Mouse (Mus musculus): ENCODE measurements around the gene Ttc13. TPM values are rescaled to one million over a fixed set of nuclear protein-coding genes. Genes with fewer than 3 reads are reported as not detected.

The Ttc13 gene
- polyA plus RNA-seq, 1 experiment from 2014 or later, result 57.7 TPM

DNA sequence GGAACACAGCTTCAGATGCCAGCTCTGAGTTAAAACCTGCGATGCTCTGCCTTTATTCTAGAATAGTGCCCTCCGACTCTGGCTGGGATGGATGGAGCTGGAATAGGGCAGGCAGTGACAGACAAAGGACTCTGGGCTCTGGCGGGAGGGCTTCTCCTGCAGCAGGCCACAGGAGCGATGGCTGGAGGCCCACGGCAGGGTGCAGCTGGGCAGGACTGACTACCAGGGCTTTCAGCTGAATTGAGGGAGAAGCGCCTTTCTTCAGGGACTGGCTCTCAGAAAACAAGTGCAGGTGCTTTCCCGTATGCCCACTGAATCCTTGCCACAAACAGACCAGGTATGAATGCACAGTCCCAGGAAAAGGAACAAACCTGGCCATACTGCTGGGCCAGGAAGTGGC is 44.7 kb downstream of the Ttc13 start:
- DNase-seq (ENCODE audit: low spot score), result no peak
- 94% methylated on average over 7 of the region's 7 CpGs for WGBS
- H3K4me3 ChIP-seq (ENCODE audit: low read depth, low read length), result no peak overlapping the region
- H3K27me3 ChIP-seq (ENCODE audit: control insufficient read depth, insufficient read depth, low read length), result no peaks in the 10 kb centered on the region
- no peak overlapping the region for H3K4me2 ChIP-seq (ENCODE audit: low read depth)
- H3K36me3 ChIP-seq (ENCODE audit: control insufficient read depth, insufficient read depth, low read length), result peaks cover 5% of the 10 kb centered on the region; the same call in 1 of the 2 replicates
- H3K27ac ChIP-seq (ENCODE audit: low read depth, low read length), result no peak overlapping the region
- no peak for ATAC-seq (ENCODE audit: insufficient read depth, low FRiP score, low TSS enrichment)
- no peak overlapping the region for H3K9ac ChIP-seq (ENCODE audit: low read length)
- H3K9me3 ChIP-seq (ENCODE audit: control insufficient read depth, low read length), result no peaks in the 10 kb centered on the region
- no peaks in the 10 kb centered on the region for H3K4me1 ChIP-seq (ENCODE audit: control insufficient read depth, insufficient read depth, low read length)

DNA sequence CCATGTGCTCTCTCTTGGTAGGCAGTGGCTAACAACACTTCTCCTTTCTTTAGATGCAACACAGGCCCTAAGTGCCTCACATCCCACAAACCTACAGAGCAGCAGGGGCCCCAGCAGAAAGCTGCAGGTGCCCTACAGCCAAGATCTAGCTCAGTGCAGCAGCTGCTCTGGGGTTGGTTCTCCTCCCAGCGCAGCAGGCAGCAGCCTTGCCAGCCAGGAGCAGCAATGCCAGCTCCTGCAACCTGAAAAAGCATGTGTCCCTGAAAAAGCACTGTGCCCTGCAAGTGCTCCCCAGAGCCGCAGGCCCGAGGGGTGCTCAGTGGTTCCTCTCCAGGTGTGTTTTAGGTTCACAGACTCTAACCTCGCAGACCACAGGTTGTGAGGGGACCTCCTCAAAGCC is 45.1 kb downstream of the Ttc13 start:
- H3K36me3 ChIP-seq (ENCODE audit: control insufficient read depth, insufficient read depth, low read length), result peaks cover 4% of the 10 kb centered on the region; the same call in 1 of the 2 replicates
- 93% methylated on average over 4 of the region's 4 CpGs for WGBS

DNA sequence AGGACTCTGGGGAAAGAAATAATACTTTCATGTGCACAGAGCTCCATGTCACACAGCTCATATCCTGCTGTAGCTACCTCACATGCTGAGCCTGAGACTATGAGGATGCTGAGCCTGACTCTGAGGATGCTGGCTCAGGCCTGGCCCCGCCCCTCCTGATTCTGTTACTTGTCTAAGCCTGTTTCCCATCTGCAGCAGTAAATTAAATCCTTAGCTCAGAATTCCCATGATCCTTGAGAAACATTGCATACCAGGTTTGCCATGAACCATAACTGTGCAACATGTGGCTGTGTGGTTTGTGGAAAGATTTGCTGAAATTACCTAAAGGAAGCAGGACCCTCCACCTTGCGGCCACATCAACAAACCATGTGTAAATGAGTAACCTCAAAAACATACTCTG is 49.4 kb downstream of the Ttc13 start:
- DNase-seq (ENCODE audit: low spot score), result no peak
- no peaks in the 10 kb centered on the region for H3K4me1 ChIP-seq (ENCODE audit: control insufficient read depth, insufficient read depth, low read length)
- no peaks in the 10 kb centered on the region for H3K36me3 ChIP-seq (ENCODE audit: control insufficient read depth, insufficient read depth, low read length)
- H3K4me3 ChIP-seq (ENCODE audit: low read depth, low read length), result no peak overlapping the region
- no peaks in the 10 kb centered on the region for H3K9me3 ChIP-seq (ENCODE audit: control insufficient read depth, low read length)
- no peak for ATAC-seq (ENCODE audit: insufficient read depth, low FRiP score, low TSS enrichment)
- H3K9ac ChIP-seq (ENCODE audit: low read length), result no peak overlapping the region
- H3K27me3 ChIP-seq (ENCODE audit: control insufficient read depth, insufficient read depth, low read length), result no peaks in the 10 kb centered on the region
- H3K4me2 ChIP-seq (ENCODE audit: low read depth), result no peak overlapping the region
- H3K27ac ChIP-seq (ENCODE audit: low read depth, low read length), result no peak overlapping the region
- 97% methylated on average over 2 of the region's 2 CpGs for WGBS

More for the DNA sequence above, 45.1 kb downstream of the Ttc13 start:
- Histone ChIP-seq H3K27ac (ENCODE audit: low read depth, low read length) (no peak overlapping the region), H3K9me3 (ENCODE audit: control insufficient read depth, low read length) (no peaks in the 10 kb centered on the region), H3K27me3 (ENCODE audit: control insufficient read depth, insufficient read depth, low read length) (no peaks in the 10 kb centered on the region), H3K4me1 (ENCODE audit: control insufficient read depth, insufficient read depth, low read length) (no peaks in the 10 kb centered on the region), H3K9ac (ENCODE audit: low read length) (no peak overlapping the region), H3K4me3 (ENCODE audit: low read depth, low read length) (no peak overlapping the region), H3K4me2 (ENCODE audit: low read depth) (no peak overlapping the region)
- ATAC-seq (ENCODE audit: insufficient read depth, low FRiP score, low TSS enrichment) (no peak), DNase-seq (ENCODE audit: low spot score) (no peak)

DNA sequence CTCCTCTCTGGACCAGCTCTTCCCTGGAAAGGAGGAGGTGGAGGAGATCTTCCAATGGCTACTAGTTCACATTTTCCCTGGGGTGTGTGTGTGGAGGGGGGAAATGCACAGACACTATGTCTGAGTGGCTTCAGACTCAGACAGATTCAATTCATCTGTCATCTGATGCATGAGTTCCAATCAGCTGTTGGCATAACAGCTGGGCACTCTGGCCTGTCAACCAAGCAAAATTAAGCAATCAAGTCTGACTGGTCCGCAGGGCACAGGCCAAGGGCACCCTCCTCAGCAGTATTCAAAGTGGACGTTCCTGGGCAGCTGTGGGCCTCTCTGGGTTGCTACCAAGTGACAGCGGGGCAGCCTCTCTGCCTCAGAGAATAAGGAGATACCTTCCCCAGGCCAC is 53.0 kb downstream of the Ttc13 start:
- no peak overlapping the region for H3K4me2 ChIP-seq (ENCODE audit: low read depth)
- no peak for ATAC-seq (ENCODE audit: insufficient read depth, low FRiP score, low TSS enrichment)
- H3K27me3 ChIP-seq (ENCODE audit: control insufficient read depth, insufficient read depth, low read length), result no peaks in the 10 kb centered on the region
- H3K9ac ChIP-seq (ENCODE audit: low read length), result no peak overlapping the region
- WGBS, result 79% methylated on average over 3 of the region's 3 CpGs
- no peaks in the 10 kb centered on the region for H3K9me3 ChIP-seq (ENCODE audit: control insufficient read depth, low read length)
- H3K27ac ChIP-seq (ENCODE audit: low read depth, low read length), result no peak overlapping the region
- no peaks in the 10 kb centered on the region for H3K4me1 ChIP-seq (ENCODE audit: control insufficient read depth, insufficient read depth, low read length)
- no peak for DNase-seq (ENCODE audit: low spot score)
- no peaks in the 10 kb centered on the region for H3K36me3 ChIP-seq (ENCODE audit: control insufficient read depth, insufficient read depth, low read length)
- H3K4me3 ChIP-seq (ENCODE audit: low read depth, low read length), result no peak overlapping the region

DNA sequence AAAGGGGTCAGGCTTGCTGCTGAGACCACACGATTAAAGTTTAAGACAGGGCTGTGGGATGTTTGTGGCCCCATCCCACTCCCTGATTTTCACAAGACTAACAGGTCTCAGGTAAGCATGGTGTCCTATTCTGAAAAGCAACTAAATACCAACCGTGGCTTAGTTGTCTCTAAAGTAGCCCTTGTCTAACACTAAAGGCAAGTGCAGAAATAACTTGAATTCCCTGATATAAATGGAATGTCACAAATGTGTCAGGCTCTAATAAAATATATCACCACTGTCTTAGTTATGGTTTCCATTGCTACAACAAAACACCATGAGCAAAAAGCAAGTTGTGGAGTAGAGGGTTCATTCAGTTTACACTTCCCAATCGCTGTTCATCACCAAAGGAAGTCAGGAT is 57.4 kb downstream of the Ttc13 start:
- ATAC-seq (ENCODE audit: insufficient read depth, low FRiP score, low TSS enrichment) (no peak), DNase-seq (ENCODE audit: low spot score) (no peak)
- H3K27me3 ChIP-seq (ENCODE audit: control insufficient read depth, insufficient read depth, low read length), result no peaks in the 10 kb centered on the region
- no peak overlapping the region for H3K9ac ChIP-seq (ENCODE audit: low read length)
- no peak overlapping the region for H3K4me3 ChIP-seq (ENCODE audit: low read depth, low read length)
- H3K4me1 ChIP-seq (ENCODE audit: control insufficient read depth, insufficient read depth, low read length), result peaks cover 12% of the 10 kb centered on the region; the same call in 1 of the 2 replicates
- H3K27ac ChIP-seq (ENCODE audit: low read depth, low read length), result no peak overlapping the region
- no peaks in the 10 kb centered on the region for H3K9me3 ChIP-seq (ENCODE audit: control insufficient read depth, low read length)
- no peaks in the 10 kb centered on the region for H3K36me3 ChIP-seq (ENCODE audit: control insufficient read depth, insufficient read depth, low read length)
- H3K4me2 ChIP-seq (ENCODE audit: low read depth), result no peak overlapping the region
- 76% methylated on average over 3 of the region's 3 CpGs for WGBS

DNA sequence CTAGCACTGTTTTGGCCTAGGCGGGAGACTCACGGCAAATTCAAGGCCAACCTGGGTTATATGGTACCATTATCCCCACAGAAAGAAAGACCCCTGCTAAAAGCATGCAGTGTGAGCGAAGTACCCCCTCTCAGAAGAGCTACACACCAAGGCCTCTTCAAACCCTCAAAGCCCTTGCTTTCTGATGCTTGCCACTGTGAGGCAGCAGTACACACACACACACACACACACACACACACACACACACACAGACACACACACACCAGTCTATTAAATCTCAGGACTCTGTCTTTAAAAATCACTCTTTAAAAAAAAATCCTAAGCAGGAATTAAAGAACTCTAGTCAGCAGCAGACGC is 57.9 kb downstream of the Ttc13 start:
- Histone ChIP-seq H3K4me3 (ENCODE audit: low read depth, low read length) (peak overlapping the region; percentile 76), H3K36me3 (ENCODE audit: control insufficient read depth, insufficient read depth, low read length) (no peaks in the 10 kb centered on the region), H3K27ac (ENCODE audit: low read depth, low read length) (peak overlapping the region; percentile 70), H3K4me1 (ENCODE audit: control insufficient read depth, insufficient read depth, low read length) (peaks cover 12% of the 10 kb centered on the region; the same call in 1 of the 2 replicates), H3K4me2 (ENCODE audit: low read depth) (peak overlapping the region; percentile 77), H3K9ac (ENCODE audit: low read length) (peak overlapping the region; percentile 84), H3K27me3 (ENCODE audit: control insufficient read depth, insufficient read depth, low read length) (no peaks in the 10 kb centered on the region), H3K9me3 (ENCODE audit: control insufficient read depth, low read length) (no peaks in the 10 kb centered on the region)
- DNase-seq (ENCODE audit: low spot score) (no peak), ATAC-seq (ENCODE audit: insufficient read depth, low FRiP score, low TSS enrichment) (no peak)
- WGBS, result 45% methylated on average over 4 of the region's 4 CpGs

DNA sequence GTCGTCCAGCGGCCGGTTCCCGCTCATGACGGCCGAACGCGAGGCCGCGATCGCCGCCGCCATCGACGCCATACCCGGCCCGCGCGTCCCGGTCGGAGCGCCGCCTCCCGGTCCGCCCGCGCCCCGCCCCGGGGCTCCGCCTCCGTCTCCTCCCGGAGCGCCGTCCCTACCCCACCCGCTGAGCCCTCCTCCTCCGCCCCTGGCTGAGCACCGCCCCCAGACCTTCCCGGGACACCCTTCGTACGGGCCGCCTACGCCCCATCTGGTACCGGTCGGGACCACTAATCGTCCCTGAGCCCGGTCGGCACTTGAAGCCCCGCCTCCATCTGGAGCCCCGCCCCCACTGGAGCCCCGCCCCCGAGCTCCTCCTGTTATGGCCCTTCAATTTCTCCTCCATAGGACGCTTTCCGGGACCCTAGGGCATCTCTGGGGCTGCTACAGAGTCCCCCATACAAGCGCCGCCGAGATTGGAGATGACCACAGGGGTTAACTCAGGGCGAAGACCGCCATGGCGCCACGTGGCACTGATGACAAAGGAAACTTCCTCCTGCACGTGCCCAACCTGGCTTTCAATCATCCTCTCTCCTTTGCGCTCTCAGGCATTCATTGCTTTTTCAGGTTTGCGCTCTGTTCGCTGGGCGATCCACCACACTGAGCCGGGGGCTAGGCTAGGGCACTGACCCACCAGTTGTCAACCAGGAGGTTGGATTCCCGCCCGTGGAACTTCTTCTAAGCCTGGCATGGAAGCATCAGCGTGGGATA is 58.5 kb downstream of the Ttc13 start, which contains the start of gene 2310022B05Rik:
2310022B05Rik (minus strand) TSS at position 258 of the 762 bp plus-strand sequence.
- under 1% methylated on average over 69 of the region's 69 CpGs for WGBS
- Histone ChIP-seq H3K27me3 (ENCODE audit: control insufficient read depth, insufficient read depth, low read length) (no peaks in the 10 kb centered on the region), H3K36me3 (ENCODE audit: control insufficient read depth, insufficient read depth, low read length) (no peaks in the 10 kb centered on the region), H3K4me1 (ENCODE audit: control insufficient read depth, insufficient read depth, low read length) (peaks cover 12% of the 10 kb centered on the region; the same call in 1 of the 2 replicates), H3K4me2 (ENCODE audit: low read depth) (peak within 1 kb of the TSS; percentile 77), H3K27ac (ENCODE audit: low read depth, low read length) (peak within 1 kb of the TSS; percentile 70), H3K9me3 (ENCODE audit: control insufficient read depth, low read length) (no peaks in the 10 kb centered on the region), H3K4me3 (ENCODE audit: low read depth, low read length) (peak within 1 kb of the TSS; percentile 76), H3K9ac (ENCODE audit: low read length) (peak within 1 kb of the TSS; percentile 84)
- peak; percentile 88 for DNase-seq (ENCODE audit: low spot score)
- peak; percentile 93 for ATAC-seq (ENCODE audit: insufficient read depth, low FRiP score, low TSS enrichment)

DNA sequence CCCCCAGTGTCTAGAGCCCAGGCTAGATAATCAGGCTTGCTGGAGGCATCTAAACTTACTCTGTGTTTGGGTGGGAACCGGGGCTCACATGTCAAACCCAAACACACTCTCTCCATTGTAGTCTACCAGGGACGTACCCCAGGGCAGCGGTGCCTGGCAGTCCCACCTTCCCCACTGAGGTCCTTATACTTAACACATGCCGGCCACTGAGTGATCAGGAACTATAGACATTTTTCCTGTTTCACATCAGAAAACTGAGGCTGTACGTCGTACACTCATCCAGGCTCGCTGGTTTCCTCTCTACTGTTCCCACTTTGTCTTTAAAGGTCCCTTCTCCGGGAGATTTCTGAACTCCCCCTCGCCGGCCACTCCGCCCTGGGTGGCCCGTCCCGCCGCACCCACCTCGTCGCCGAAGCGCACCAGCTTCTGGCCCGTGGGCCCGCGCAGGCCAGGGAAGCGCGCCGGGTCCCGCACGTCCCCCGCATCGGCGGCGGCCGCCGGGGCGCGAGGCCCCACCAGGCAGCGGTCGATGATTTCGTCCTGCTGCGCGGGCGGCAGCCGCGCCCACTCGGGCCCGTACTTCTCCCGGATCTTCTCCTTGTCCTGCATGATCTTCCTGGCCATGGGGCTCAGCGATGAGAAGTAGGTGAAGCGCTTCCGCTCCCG is 59.2 kb downstream of the Ttc13 start:
- H3K9ac ChIP-seq (ENCODE audit: low read length), result peak overlapping the region; percentile 84
- H3K4me2 ChIP-seq (ENCODE audit: low read depth), result peak overlapping the region; percentile 77
- H3K9me3 ChIP-seq (ENCODE audit: control insufficient read depth, low read length), result no peaks in the 10 kb centered on the region
- peaks cover 12% of the 10 kb centered on the region; the same call in 1 of the 2 replicates for H3K4me1 ChIP-seq (ENCODE audit: control insufficient read depth, insufficient read depth, low read length)
- peak; percentile 54 for ATAC-seq (ENCODE audit: insufficient read depth, low FRiP score, low TSS enrichment)
- H3K27ac ChIP-seq (ENCODE audit: low read depth, low read length), result peak overlapping the region; percentile 70
- no peaks in the 10 kb centered on the region for H3K27me3 ChIP-seq (ENCODE audit: control insufficient read depth, insufficient read depth, low read length)
- peak overlapping the region; percentile 76 for H3K4me3 ChIP-seq (ENCODE audit: low read depth, low read length)
- under 1% methylated on average over 46 of the region's 49 CpGs for WGBS
- DNase-seq (ENCODE audit: low spot score), result no peak
- no peaks in the 10 kb centered on the region for H3K36me3 ChIP-seq (ENCODE audit: control insufficient read depth, insufficient read depth, low read length)
